Mouse (Mus musculus) stomach, embryonic 14.5 days (tissue): ENCODE measurements around the gene Unc93b1. TPM values are rescaled to one million over a fixed set of nuclear protein-coding genes. Genes with fewer than 3 reads are reported as not detected.

Experiments
- ATAC-seq: fragments of 200-750 bp; cut with Nextera tagmentation; 2 replicates; pipeline ENCODE4 v1.8.0; 2017; ENCODE audit warnings: low read depth, moderate TSS enrichment; ENCODE audit not compliant: insufficient number of reproducible peaks, insufficient read depth, low FRiP score
- H3K27ac ChIP-seq: fragments of 300-500 bp; sonication (generic); 2 replicates; pipeline ENCODE4 v1.5.1; 2014; ENCODE audit warnings: mild to moderate bottlenecking, low read length, moderate library complexity, mixed read lengths
- H3K27me3 ChIP-seq: fragments of 300-500 bp; sonication (generic); 2 replicates; pipeline ENCODE4 v1.6.1; 2014; ENCODE audit warnings: low read length, control low read depth, mixed read lengths; ENCODE audit not compliant: control insufficient read depth, insufficient read depth
- H3K36me3 ChIP-seq: fragments of 300-500 bp; sonication (generic); 2 replicates; pipeline ENCODE4 v1.6.1; 2014; ENCODE audit warnings: mild to moderate bottlenecking, control low read depth, low read length, moderate library complexity, mixed read lengths; ENCODE audit not compliant: control insufficient read depth, insufficient read depth
- H3K4me1 ChIP-seq: fragments of 300-500 bp; sonication (generic); 2 replicates; pipeline ENCODE4 v1.6.1; 2014; ENCODE audit warnings: low read length, control low read depth, mixed read lengths; ENCODE audit not compliant: control insufficient read depth, insufficient read depth
- H3K4me2 ChIP-seq: fragments of 300-500 bp; sonication (generic); replicated peaks from 2 replicates; pipeline ENCODE4 v1.6.1; 2014; ENCODE audit warnings: low read depth, low read length, control low read depth
- H3K4me3 ChIP-seq: fragments of 300-500 bp; sonication (generic); 2 replicates; pipeline ENCODE4 v1.5.1; 2014; ENCODE audit warnings: low read depth, low read length, control low read depth
- H3K9ac ChIP-seq: fragments of 300-500 bp; sonication (generic); replicated peaks from 2 replicates; pipeline ENCODE4 v1.6.1; 2014; ENCODE audit warnings: low read depth, mild to moderate bottlenecking, control low read depth, low read length, moderate library complexity, mixed read lengths
- H3K9me3 ChIP-seq: fragments of 300-500 bp; sonication (generic); 2 replicates; pipeline ENCODE4 v1.6.1; 2016; ENCODE audit warnings: low read depth, low read length, control low read depth; ENCODE audit not compliant: control insufficient read depth
- WGBS: fragments of 180-500 bp; shearing (Covaris S2); extraction: QIAGEN DNeasy Blood & Tissue Kit; methylation state at CpG from one replicate; pipeline ENCODE4 v1.1.7; 2014; 5-methylcytosine and 5-hydroxymethylcytosine counted together
- polyA plus RNA-seq: library from polyadenylated mRNA; unstranded; fragments of >200 nt; fragmentation: Nextera tagmentation; extraction: Ambion mirVana; gene quantifications from 2 replicates; pipeline ENCODE4 v1.2.1, GENCODE M21; 2014

The Unc93b1 gene
- polyA plus RNA-seq, 1 experiment from 2014 or later = 15.4 TPM

DNA sequence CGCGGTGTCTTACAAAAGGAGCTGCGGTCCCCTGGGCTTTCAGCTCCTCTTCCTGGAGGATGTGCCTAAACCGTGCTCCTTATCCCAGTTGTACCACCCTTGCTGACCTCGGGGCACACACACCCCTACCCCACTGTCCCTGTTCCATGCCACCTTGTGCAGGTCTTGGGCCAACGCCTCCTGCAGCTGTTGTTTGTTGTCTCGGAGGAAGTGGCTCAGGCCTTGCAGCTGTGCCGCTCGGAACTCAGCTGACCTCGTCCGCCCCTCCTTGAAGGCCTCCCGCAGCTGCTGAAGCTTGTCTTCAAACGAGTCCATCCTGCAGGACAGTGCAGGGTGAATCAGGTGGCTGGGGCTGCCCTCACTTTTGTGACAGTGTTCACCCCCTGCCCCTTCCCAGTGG lies 11.4 kb upstream of the Unc93b1 start:
- ATAC-seq = no peak

DNA sequence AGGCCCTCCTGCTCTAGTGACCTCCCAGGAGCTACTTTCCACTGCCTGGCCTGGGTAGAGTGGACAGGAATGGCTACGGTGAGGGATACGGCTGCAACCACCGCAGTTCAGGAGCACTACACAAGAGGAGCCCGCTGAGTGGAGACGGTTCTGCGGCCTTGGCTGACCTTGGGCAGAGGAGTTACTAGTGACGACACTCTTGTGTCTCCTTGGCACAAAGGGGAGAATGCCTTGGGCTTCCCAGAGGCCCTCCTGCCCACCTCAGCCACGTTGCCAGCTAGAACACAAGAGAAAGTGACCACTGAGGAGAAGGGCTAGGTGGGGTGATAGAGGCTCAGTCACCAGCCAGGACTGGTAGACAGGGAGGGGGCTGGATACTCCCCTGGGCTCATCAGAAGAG lies 10.8 kb upstream of the Unc93b1 start:
- Histone ChIP-seq H3K36me3 (no peaks in the 10 kb centered on the region), H3K4me2 (no peak overlapping the region), H3K4me3 (no peak overlapping the region), H3K4me1 (peaks cover 3% of the 10 kb centered on the region; the same call in 1 of the 2 replicates), H3K27ac (peak overlapping the region; percentile 27; the same call in 1 of the 2 replicates), H3K27me3 (no peaks in the 10 kb centered on the region), H3K9me3 (no peaks in the 10 kb centered on the region), H3K9ac (no peak overlapping the region)
- ATAC-seq = no peak
- 78% methylated on average over 8 of the region's 8 CpGs for WGBS

More for the DNA sequence above, 11.4 kb upstream of the Unc93b1 start:
- Histone ChIP-seq H3K27ac (peak overlapping the region; percentile 27), H3K9ac (no peak overlapping the region), H3K9me3 (no peaks in the 10 kb centered on the region), H3K4me1 (no peaks in the 10 kb centered on the region), H3K4me2 (no peak overlapping the region), H3K27me3 (no peaks in the 10 kb centered on the region), H3K36me3 (no peaks in the 10 kb centered on the region), H3K4me3 (no peak overlapping the region)
- 40% methylated on average over 13 of the region's 13 CpGs for WGBS

GRCm38 (mm10) chr19:3924868-3925267 lies 10.1 kb upstream of the Unc93b1 start:
- Histone ChIP-seq H3K9ac (no peak overlapping the region), H3K36me3 (no peaks in the 10 kb centered on the region), H3K4me3 (no peak overlapping the region), H3K9me3 (no peaks in the 10 kb centered on the region), H3K27me3 (no peaks in the 10 kb centered on the region), H3K27ac (no peak overlapping the region), H3K4me1 (peaks cover 10% of the 10 kb centered on the region), H3K4me2 (no peak overlapping the region)
- no peak for ATAC-seq
- 95% methylated on average over 7 of the region's 7 CpGs for whole genome bisulfite sequencing

DNA sequence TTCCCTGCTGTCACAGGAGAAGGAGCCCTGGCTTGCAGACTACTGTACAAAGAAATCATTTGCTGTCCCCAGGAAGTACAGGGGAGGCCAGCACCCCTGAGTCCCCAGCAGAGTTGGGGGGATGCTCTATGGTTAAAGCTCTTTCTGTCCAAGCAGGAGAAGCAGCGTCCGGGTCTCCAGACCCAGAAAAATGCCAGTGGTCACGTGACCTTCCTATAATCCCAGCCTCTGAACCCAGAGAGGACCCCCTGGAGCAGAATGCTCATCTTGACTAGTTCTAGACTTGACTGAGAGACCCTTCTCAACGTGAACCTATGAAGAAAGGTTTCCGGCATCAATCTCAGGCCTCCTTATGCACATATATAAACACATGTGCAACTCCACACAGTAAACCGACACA lies 9.1 kb upstream of the Unc93b1 start:
- H3K4me3 ChIP-seq = no peak overlapping the region
- H3K4me2 ChIP-seq = no peak overlapping the region
- H3K27ac ChIP-seq = no peak overlapping the region
- H3K4me1 ChIP-seq = peaks cover 18% of the 10 kb centered on the region
- H3K27me3 ChIP-seq = no peaks in the 10 kb centered on the region
- no peak for ATAC-seq
- no peak overlapping the region for H3K9ac ChIP-seq
- H3K9me3 ChIP-seq = no peaks in the 10 kb centered on the region
- no peaks in the 10 kb centered on the region for H3K36me3 ChIP-seq
- 80% methylated on average over 6 of the region's 6 CpGs for WGBS

- no peak for ATAC-seq
- H3K4me3 ChIP-seq = no peak overlapping the region
- H3K4me1 ChIP-seq = peaks cover 18% of the 10 kb centered on the region
- H3K4me2 ChIP-seq = no peak overlapping the region
- no peak overlapping the region for H3K27ac ChIP-seq
- no peak overlapping the region; the same call in 1 of the 2 replicates for H3K9ac ChIP-seq
- no peaks in the 10 kb centered on the region for H3K36me3 ChIP-seq
- no peaks in the 10 kb centered on the region for H3K9me3 ChIP-seq
- 58% methylated on average over 3 of the region's 3 CpGs for WGBS
- H3K27me3 ChIP-seq = no peaks in the 10 kb centered on the region
Observed at GRCm38 (mm10) chr19:3926279-3926678, 8.7 kb upstream of the Unc93b1 start.

DNA sequence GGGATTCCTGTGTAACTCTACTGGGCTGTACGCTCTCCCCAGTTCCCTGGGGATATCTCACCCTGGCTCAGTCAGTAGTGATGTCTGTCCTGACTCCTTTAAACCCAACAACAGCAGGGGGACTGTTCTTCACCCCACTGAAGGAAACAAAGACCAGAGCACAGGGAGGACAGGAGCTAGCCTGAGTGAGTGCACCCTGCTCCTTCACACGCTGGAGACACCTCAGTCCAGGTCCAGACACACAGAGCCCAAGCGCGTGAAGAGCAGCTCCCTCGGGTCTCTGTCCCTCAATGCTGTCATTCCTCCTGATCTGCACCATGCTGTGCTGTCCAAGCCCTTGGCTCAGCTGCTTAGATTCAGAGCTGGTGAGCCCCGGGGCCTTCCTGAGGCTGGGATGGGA lies 8.3 kb upstream of the Unc93b1 start:
- H3K9me3 ChIP-seq = no peaks in the 10 kb centered on the region
- no peak overlapping the region for H3K9ac ChIP-seq
- no peaks in the 10 kb centered on the region for H3K36me3 ChIP-seq
- H3K4me1 ChIP-seq = peaks cover 18% of the 10 kb centered on the region
- H3K4me2 ChIP-seq = no peak overlapping the region
- no peak for ATAC-seq
- 70% methylated on average over 6 of the region's 6 CpGs for WGBS
- H3K27ac ChIP-seq = no peak overlapping the region
- H3K4me3 ChIP-seq = no peak overlapping the region
- H3K27me3 ChIP-seq = no peaks in the 10 kb centered on the region

GRCm38 (mm10) chr19:3927989-3928388 lies 7.0 kb upstream of the Unc93b1 start:
- no peak for ATAC-seq

GRCm38 (mm10) chr19:3928779-3929178 lies 6.2 kb upstream of the Unc93b1 start:
- no peak for ATAC-seq
- Histone ChIP-seq H3K9me3 (no peaks in the 10 kb centered on the region), H3K4me1 (peaks cover 18% of the 10 kb centered on the region), H3K4me2 (no peak overlapping the region), H3K27me3 (no peaks in the 10 kb centered on the region), H3K4me3 (no peak overlapping the region), H3K27ac (no peak overlapping the region; the same call in 1 of the 2 replicates), H3K36me3 (no peaks in the 10 kb centered on the region), H3K9ac (no peak overlapping the region)
- 81% methylated on average over 4 of the region's 4 CpGs for WGBS

More at GRCm38 (mm10) chr19:3927989-3928388, 7.0 kb upstream of the Unc93b1 start:
- Histone ChIP-seq H3K4me2 (no peak overlapping the region), H3K27me3 (no peaks in the 10 kb centered on the region), H3K4me1 (peaks cover 18% of the 10 kb centered on the region), H3K4me3 (no peak overlapping the region), H3K36me3 (no peaks in the 10 kb centered on the region), H3K9ac (no peak overlapping the region), H3K9me3 (no peaks in the 10 kb centered on the region), H3K27ac (no peak overlapping the region)
- 85% methylated on average over 4 of the region's 4 CpGs for WGBS
